Mouse (Mus musculus): ENCODE results near the gene Pdk2. TPM values are rescaled to one million over a fixed set of nuclear protein-coding genes. Genes with fewer than 3 reads are reported as not detected.

Pdk2 gene
- polyA plus RNA-seq, 1 experiment = 167 TPM

DNA sequence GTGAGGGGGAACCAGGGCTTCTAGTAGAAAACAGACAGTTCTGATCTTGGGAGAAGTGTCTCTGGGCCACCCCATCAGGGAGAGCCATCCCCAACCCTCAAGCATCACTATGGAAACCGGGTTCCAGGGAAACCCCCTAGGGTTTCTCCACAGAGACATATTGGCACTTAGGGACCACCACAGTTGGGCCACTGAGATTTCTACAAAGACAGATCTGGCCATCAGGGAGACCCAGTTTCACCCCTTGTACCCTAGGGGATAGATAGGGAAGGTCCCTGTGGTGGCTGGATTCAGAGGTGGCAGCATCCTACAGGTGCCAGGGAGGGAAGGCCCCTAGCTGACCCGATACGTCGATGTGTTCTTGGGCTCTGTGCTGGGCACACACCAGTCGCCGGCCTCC is 14.3 kb downstream of the Pdk2 start:
- Histone ChIP-seq H3K36me3 (ENCODE audit: control insufficient read depth, insufficient read depth, low read length) (peaks cover 33% of the 10 kb centered on the region), H3K4me3 (ENCODE audit: low read depth, low read length) (no peak overlapping the region), H3K27ac (ENCODE audit: insufficient read depth, low read depth, low read length) (no peak overlapping the region), H3K27me3 (ENCODE audit: control insufficient read depth, insufficient read depth, low read length) (no peaks in the 10 kb centered on the region), H3K4me1 (ENCODE audit: control insufficient read depth, insufficient read depth, insufficient read length, low read length) (no peaks in the 10 kb centered on the region)
- 88% methylated on average over 6 of the region's 6 CpGs for WGBS
- TF ChIP-seq POLR2A (IDR thresholded peaks at IDR 0.05; ENCODE audit: low read depth, low read length) (no peak), CTCF (IDR thresholded peaks at IDR 0.05; ENCODE audit: extremely low read depth, insufficient read length, insufficient replicate concordance, low read depth, low read length) (no peak)

DNA sequence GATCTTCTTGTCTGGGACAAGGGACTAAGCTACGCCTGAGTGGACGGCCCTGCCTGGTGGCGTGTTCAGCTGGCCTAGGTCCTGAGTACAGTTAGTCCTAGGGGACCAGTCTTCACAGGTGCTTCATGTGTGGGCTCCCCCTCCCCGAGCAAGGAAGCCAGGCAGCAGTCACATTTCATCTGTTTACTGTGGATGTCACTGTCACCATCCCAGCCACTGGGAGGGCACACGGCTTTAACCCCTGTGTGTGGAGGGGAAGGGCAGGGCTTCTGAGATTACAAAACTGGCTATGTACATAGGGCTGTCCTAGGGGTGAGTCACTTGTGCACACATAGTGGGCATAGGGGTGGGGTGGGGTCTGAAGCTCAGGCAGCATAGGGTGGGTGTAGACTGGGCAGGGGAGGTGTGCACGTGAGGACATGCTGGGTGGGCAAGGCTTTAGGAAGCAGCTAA is 15.0 kb downstream of the Pdk2 start:
- TF ChIP-seq POLR2A (IDR thresholded peaks at IDR 0.05; ENCODE audit: low read depth, low read length) (no peak), CTCF (IDR thresholded peaks at IDR 0.05; ENCODE audit: extremely low read depth, insufficient read length, insufficient replicate concordance, low read depth, low read length) (no peak)
- Histone ChIP-seq H3K4me1 (ENCODE audit: control insufficient read depth, insufficient read depth, insufficient read length, low read length) (no peaks in the 10 kb centered on the region), H3K36me3 (ENCODE audit: control insufficient read depth, insufficient read depth, low read length) (peaks cover 28% of the 10 kb centered on the region), H3K27me3 (ENCODE audit: control insufficient read depth, insufficient read depth, low read length) (no peaks in the 10 kb centered on the region), H3K4me3 (ENCODE audit: low read depth, low read length) (no peak overlapping the region), H3K27ac (ENCODE audit: insufficient read depth, low read depth, low read length) (no peak overlapping the region)
- 83% methylated on average over 6 of the region's 6 CpGs for WGBS

DNA sequence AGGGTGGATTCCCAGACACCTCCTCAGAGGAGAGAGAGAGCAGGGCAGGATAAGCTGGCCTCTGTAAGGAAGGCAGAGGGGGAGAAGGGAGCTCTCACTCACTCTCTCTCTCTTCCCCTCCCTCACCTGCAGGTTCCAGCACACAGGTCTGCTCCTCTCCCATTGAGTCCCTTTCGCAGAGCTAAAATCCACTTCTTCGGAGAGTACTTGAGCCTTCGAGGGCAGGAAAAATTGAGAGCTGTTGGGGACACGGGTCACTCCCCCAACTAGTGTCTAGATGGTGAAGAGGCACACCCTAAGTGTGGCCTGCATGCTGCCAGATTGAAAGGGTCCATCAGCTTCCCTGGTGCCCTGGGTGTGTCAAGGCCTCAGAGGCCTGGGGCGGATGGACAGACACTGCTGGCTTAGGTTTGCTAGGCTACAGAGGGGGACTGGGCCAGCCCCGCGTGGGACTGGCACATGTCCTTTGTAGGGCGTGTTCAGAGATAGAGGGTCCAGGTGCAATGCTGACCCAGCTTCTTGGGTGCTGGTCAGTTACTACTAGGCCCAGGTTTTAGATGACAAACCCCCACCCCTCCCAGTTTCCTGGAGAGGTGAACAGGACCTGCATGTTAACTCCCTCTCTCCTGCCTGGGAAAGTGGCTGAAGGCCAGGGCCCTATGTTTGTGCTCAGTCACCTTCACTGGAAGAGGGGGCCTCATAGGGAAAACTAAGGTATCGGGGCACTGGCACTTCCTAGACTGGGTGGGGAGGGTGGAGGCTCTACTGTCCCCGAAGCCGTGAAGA is 15.7 kb downstream of the Pdk2 start:
- no peaks in the 10 kb centered on the region for H3K4me1 ChIP-seq (ENCODE audit: control insufficient read depth, insufficient read depth, insufficient read length, low read length)
- 0 out of 2 replicates have a peak, but pooled peaks cover under 1% of the 10 kb centered on the region for H3K27me3 ChIP-seq (ENCODE audit: control insufficient read depth, insufficient read depth, low read length)
- H3K4me3 ChIP-seq (ENCODE audit: low read depth, low read length) = no peak overlapping the region
- peaks cover 24% of the 10 kb centered on the region; the same call in 1 of the 2 replicates for H3K36me3 ChIP-seq (ENCODE audit: control insufficient read depth, insufficient read depth, low read length)
- 78% methylated on average over 11 of the region's 11 CpGs for WGBS
- TF ChIP-seq CTCF (IDR thresholded peaks at IDR 0.05; ENCODE audit: extremely low read depth, insufficient read length, insufficient replicate concordance, low read depth, low read length) (no peak), POLR2A (IDR thresholded peaks at IDR 0.05; ENCODE audit: low read depth, low read length) (no peak)
- no peak overlapping the region for H3K27ac ChIP-seq (ENCODE audit: insufficient read depth, low read depth, low read length)

DNA sequence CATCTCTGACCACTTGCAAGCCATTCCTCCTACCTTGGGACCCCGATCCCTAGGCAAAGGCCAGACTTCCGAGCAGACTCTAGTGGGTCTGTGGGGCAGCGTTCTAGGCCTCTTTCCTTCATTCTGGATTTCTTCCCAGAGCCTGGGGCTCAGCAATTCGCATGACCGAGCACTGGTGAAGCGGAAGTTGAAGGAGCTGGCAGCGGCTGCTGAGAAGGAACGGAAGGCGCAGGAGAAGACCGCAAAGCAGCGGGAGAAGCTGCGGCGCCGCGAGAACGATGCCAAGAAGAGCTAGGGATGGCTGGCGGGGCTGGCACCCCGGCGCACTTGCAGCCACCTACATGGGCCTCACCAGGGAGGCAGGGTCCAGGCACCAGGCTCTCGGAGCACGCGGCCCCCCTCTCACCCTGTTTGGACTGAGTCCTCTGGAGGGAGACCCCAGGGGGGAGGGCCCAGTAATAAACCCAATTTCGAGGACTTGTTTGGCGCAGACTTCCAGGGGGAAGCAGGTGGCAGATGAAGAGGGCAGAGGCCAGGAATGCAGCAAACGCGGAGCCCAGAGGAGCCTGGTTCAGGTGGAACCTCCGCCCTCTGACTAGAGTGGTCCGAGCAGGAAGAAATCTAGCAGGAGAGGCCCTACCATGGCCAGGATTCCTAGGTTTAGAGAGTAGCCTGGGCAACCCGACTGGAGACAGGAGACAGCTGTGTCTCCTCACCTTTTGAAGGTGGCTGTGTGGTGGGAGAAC is 16.5 kb downstream of the Pdk2 start:
- 76% methylated on average over 29 of the region's 29 CpGs for WGBS
- peaks cover 22% of the 10 kb centered on the region; the same call in 1 of the 2 replicates for H3K36me3 ChIP-seq (ENCODE audit: control insufficient read depth, insufficient read depth, low read length)
- H3K4me1 ChIP-seq (ENCODE audit: control insufficient read depth, insufficient read depth, insufficient read length, low read length) = no peaks in the 10 kb centered on the region
- TF ChIP-seq CTCF (IDR thresholded peaks at IDR 0.05; ENCODE audit: extremely low read depth, insufficient read length, insufficient replicate concordance, low read depth, low read length) (no peak), POLR2A (IDR thresholded peaks at IDR 0.05; ENCODE audit: low read depth, low read length) (no peak)
- peaks cover 8% of the 10 kb centered on the region; the same call in 1 of the 2 replicates for H3K27me3 ChIP-seq (ENCODE audit: control insufficient read depth, insufficient read depth, low read length)
- no peak overlapping the region for H3K27ac ChIP-seq (ENCODE audit: insufficient read depth, low read depth, low read length)
- no peak overlapping the region for H3K4me3 ChIP-seq (ENCODE audit: low read depth, low read length)

DNA sequence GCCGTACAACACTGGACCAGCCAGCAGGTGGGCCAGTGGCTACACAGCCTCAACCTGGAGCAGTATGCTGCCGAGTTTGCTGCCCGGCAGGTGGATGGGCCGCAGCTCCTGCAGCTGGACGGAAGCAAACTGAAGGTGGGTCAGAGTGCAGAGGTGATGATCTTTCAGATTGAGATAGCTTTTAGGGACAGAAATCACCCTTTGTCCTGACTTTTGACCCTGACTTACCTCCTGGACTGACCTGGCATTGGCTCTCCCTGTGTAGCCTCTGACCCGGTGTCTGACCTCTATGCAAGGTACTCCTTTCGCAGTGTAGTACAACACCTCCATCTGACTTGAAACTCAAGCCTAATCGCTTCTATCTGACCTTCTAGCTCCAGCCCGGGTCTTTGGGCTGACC is 17.7 kb downstream of the Pdk2 start:
- Histone ChIP-seq H3K4me3 (ENCODE audit: low read depth, low read length) (no peak overlapping the region), H3K36me3 (ENCODE audit: control insufficient read depth, insufficient read depth, low read length) (peaks cover 15% of the 10 kb centered on the region; the same call in 1 of the 2 replicates), H3K27ac (ENCODE audit: insufficient read depth, low read depth, low read length) (no peak overlapping the region), H3K4me1 (ENCODE audit: control insufficient read depth, insufficient read depth, insufficient read length, low read length) (no peaks in the 10 kb centered on the region), H3K27me3 (ENCODE audit: control insufficient read depth, insufficient read depth, low read length) (peaks cover 9% of the 10 kb centered on the region; the same call in 1 of the 2 replicates)
- 86% methylated on average over 9 of the region's 9 CpGs for WGBS
- TF ChIP-seq POLR2A (IDR thresholded peaks at IDR 0.05; ENCODE audit: low read depth, low read length) (no peak), CTCF (IDR thresholded peaks at IDR 0.05; ENCODE audit: extremely low read depth, insufficient read length, insufficient replicate concordance, low read depth, low read length) (no peak)

DNA sequence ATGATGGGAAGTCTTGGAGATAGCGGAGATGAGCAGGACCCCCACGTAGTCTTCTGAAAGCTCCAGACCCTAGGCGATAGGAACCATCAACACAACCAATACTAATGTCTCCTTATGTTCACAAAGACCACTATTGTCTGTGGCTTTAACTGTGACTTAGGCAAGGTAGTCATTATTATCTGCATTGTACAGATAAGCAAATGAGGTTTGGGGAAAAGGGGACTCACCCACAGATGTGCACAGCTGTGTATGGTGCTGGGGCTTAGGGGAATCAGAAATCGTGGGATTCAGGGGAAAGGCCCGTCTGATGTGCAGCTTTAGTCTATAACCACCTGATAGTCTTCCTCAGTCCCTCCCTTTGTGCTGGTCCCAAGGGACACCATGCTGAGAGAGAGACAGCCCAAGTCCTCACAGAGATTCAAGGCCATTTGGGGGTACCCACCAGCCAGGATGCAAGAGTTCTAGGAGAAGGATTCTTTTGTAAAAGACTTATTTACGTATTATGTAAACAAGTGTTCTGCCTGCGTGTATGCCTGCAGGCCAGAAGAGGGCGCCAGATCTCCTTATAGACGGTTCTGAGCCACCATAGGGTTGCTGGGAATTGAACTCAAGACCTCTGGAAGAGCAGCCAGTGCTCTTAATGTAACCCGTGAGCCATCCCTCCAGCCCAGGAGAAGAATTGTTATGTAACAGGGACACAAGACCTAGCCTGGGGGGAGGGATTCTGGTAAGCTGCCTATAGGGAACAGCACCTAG is 18.7 kb downstream of the Pdk2 start:
- H3K36me3 ChIP-seq (ENCODE audit: control insufficient read depth, insufficient read depth, low read length) = peaks cover 6% of the 10 kb centered on the region; the same call in 1 of the 2 replicates
- TF ChIP-seq POLR2A (IDR thresholded peaks at IDR 0.05; ENCODE audit: low read depth, low read length) (no peak), CTCF (IDR thresholded peaks at IDR 0.05; ENCODE audit: extremely low read depth, insufficient read length, insufficient replicate concordance, low read depth, low read length) (peak; percentile 61; the same call in 1 of the 2 replicates)
- H3K4me3 ChIP-seq (ENCODE audit: low read depth, low read length) = no peak overlapping the region
- H3K27me3 ChIP-seq (ENCODE audit: control insufficient read depth, insufficient read depth, low read length) = peaks cover 9% of the 10 kb centered on the region; the same call in 1 of the 2 replicates
- H3K4me1 ChIP-seq (ENCODE audit: control insufficient read depth, insufficient read depth, insufficient read length, low read length) = no peaks in the 10 kb centered on the region
- 65% methylated on average over 10 of the region's 10 CpGs for WGBS
- H3K27ac ChIP-seq (ENCODE audit: insufficient read depth, low read depth, low read length) = no peak overlapping the region
